Mouse (Mus musculus) brain, embryonic 14.5 days (tissue): ENCODE results near the gene Ldb1. TPM values are rescaled to one million over a fixed set of nuclear protein-coding genes. Genes with fewer than 3 reads are reported as not detected.

Experiments
- DNase-seq: peaks from one replicate; pipeline ENCODE4 v3.0.0-alpha.2; 2011; ENCODE audit warnings: low read depth
- CTCF ChIP-seq: fragments of 200-500 bp; IDR thresholded peaks from 2 replicates; pipeline ENCODE4 v1.5.1; 2012; ENCODE audit warnings: inconsistent platforms, mild to moderate bottlenecking, moderate library complexity, borderline replicate concordance; ENCODE audit not compliant: insufficient read depth, insufficient read length; ENCODE audit errors: extremely low read depth
- POLR2A ChIP-seq: fragments of 200-500 bp; IDR thresholded peaks from 2 replicates; pipeline ENCODE4 v1.6.1; 2012; ENCODE audit warnings: mild to moderate bottlenecking, inconsistent platforms, borderline replicate concordance; ENCODE audit not compliant: poor library complexity, insufficient read depth, insufficient read length, severe bottlenecking; ENCODE audit errors: extremely low read depth
- polyA plus RNA-seq: library from polyadenylated mRNA; depleted of rRNA; stranded (reverse); fragments of >200 nt; gene quantifications from 2 replicates; pipeline ENCODE4 v1.2.3, GENCODE M21; 2012; rRNA removed

Gene Ldb1
- polyA plus RNA-seq = 404 and 531 TPM in 2 replicates

DNA sequence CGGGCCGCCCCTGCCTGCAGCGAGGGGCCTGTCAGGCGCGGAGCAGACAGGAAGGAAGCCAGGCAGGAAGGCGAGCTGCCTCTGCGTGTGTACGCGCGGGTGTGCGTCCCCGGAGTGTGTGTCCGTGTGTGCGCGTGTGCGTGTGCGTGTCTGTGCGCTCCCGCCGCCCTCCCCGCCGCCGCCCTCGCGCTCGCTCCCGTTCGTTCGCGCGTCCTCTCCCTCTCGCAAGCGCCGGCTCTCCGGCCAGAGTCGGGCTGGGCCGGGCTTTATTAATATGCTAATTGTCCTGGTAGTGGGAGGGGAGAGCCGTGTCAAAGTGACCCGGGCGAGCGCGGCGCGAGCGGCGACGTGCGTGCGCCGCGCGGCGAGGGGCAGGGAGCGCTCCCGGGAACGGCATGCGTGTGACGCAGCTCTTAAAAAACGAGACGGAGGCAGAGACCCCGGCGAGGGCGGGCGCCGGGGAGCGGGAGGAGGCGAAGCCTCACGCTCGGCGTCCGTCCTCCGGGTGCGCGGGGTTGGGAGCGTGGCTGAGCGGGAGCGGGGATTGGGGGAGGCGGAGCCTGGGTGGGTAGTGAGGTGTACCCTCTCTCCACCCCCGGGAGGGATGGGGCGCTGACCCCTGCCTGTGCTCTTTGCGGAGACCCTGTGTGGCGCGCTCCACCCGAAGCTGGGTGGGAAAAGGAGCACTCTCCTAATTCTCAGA, at the start of gene Ldb1:
Gene Ldb1, minus strand, starts transcription at position 222 of the 703 bp plus-strand sequence.
- TF ChIP-seq POLR2A (peak; percentile 84), CTCF (no peak)
- DNase-seq = peak; percentile 95

DNA sequence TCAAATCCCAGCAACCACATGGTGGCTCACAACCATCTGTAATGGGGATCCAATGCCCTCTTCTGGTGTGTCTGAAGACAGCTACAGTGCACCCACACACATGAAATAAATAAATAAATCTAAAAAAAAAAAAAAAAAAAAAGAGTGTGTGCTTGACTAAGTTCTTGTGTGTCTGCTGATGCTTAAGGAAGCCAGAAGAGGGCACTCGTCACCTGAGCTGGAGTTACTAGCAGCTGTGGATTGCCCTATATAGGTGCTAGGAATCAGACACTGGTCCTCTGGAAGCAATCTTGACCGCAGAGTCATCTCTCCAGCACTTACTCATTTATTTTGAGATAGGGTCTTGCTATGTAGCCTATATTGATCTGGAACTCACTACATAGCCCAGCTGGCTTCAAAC, 49.1 kb upstream of the Ldb1 start:
- DNase-seq = no peak
- no peak for TF ChIP-seq CTCF
- no peak for TF ChIP-seq POLR2A

DNA sequence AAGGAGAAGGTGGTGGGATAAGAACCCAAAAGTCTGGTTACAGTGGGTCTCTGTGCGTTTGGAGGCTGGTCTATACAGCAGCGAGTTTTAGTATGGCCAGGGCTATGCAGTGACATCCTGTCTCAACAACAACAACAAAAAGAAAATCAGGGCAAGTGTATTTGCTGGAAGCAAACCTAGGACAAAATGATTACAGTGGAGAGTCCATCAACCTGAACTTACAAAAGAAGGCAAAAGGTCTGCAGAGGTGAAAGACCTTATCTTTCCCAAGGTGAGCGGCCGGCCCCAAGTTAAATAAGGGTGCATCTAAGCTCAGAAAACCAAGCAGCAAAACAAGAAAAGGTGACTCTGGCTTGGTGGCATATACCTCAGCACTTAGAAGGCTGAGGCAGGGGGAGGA, 46.6 kb upstream of the Ldb1 start:
- TF ChIP-seq POLR2A (no peak), CTCF (no peak)
- DNase-seq = no peak

GRCm38 (mm10) chr19:46087871-46088270, 42.9 kb upstream of the Ldb1 start:
- DNase-seq = no peak
- no peak for TF ChIP-seq CTCF
- no peak for TF ChIP-seq POLR2A

- peak; percentile 84 for DNase-seq
- TF ChIP-seq POLR2A (no peak), CTCF (peak; percentile 63; the same call in 1 of the 2 replicates)
Measured at GRCm38 (mm10) chr19:46086337-46086736, 41.3 kb upstream of the Ldb1 start.

GRCm38 (mm10) chr19:46085185-46085584, 40.2 kb upstream of the Ldb1 start:
- TF ChIP-seq POLR2A (no peak), CTCF (no peak)
- DNase-seq = no peak

DNA sequence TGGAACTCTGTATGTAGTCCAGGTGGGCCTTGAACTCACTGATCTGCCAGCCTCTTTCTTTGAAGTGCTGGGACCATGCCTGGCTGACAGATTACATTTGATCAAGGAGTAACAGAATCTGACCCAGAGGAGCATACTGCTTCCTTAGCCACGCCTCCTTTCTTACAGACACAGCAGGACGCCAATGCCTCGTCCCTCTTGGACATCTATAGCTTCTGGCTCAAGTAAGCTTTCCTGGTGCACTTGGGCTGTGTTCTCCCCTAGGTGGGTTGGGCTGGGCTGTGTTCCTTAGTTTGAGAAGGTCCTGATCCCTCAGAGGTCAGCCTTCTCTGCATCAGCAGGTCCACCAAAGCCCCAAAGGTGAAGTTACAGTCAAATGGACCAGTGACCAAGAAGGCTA, 33.5 kb upstream of the Ldb1 start:
- TF ChIP-seq CTCF = no peak
- TF ChIP-seq POLR2A = no peak
- no peak for DNase-seq

GRCm38 (mm10) chr19:46075616-46076607, 30.9 kb upstream of the Ldb1 start, which contains the start of gene Nolc1:
Nolc1 (plus strand) TSS chr19:46075863.
- DNase-seq = peak; percentile 100
- TF ChIP-seq POLR2A = peak; percentile 23; the same call in 1 of the 2 replicates
- no peak for TF ChIP-seq CTCF

DNA sequence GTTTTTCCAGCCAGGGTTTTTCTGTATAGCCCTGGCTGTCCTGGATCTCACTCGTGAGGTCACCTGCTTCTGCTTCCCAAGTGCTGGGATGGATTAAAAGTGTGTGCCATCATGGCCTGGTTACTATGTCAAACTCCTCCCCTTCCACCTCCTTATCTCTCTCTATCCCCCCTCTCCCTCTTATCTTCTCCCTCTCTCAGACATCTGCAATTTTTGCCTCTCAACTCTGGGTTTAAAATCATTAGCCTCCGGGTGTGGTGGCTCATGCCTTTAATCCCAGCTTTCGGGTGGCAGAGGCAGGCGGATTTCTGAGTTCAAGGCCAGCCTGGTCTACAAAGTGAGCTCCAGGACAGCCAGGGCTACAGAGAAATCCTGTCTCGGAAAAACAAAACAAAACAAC, 29.3 kb upstream of the Ldb1 start:
- no peak for DNase-seq
- TF ChIP-seq CTCF (no peak), POLR2A (no peak)

DNA sequence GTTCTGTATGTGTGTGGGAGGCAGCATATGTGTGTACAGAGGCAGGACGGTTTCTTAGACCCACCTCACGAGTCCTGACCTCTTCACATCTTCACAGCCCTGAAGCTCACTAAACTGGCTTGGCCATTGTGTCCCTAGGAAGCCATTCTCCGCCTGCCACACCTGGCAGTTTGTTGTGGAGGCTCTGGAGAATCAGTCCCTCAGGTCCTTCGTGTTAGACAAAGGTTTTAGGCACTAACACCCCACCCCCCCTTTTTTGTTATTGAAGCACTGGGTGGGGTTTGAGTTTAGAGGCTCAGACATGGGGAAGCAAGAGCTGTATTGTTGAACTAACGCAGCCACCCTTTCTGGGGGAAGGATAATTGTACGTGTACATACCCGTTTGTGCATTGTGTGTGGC, 28.3 kb upstream of the Ldb1 start:
- TF ChIP-seq POLR2A = no peak
- no peak for TF ChIP-seq CTCF
- no peak for DNase-seq

DNA sequence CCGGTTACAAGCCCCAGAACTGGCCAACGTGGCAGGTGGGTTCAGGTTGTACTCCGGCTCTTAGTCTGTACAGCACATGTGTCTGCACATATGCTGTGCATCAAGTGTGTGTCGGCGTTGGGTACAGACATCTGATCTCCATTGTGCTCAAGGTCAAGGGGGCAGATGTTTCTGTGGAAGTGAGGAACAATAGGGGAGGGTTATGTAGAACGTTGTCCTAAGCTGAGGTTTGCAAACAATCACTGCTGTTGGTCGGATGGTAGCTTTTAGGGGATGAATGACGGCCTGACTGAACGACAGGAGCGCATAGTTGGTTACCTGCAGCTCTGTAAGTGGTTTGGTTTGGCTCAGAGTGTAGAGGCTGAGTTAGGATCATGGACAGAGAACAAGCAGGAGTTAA, 23.0 kb upstream of the Ldb1 start:
- no peak for DNase-seq
- TF ChIP-seq CTCF (no peak), POLR2A (no peak)
